Mouse (Mus musculus): ENCODE data around the gene Canx. TPM values are rescaled to one million over a fixed set of nuclear protein-coding genes. Genes with fewer than 3 reads are reported as not detected.
A peak's percentile ranks its signal among the peaks of the same experiment; 100 is the strongest.

Canx gene
- polyA plus RNA-seq, 1 experiment from 2014 or later: 237 TPM

DNA sequence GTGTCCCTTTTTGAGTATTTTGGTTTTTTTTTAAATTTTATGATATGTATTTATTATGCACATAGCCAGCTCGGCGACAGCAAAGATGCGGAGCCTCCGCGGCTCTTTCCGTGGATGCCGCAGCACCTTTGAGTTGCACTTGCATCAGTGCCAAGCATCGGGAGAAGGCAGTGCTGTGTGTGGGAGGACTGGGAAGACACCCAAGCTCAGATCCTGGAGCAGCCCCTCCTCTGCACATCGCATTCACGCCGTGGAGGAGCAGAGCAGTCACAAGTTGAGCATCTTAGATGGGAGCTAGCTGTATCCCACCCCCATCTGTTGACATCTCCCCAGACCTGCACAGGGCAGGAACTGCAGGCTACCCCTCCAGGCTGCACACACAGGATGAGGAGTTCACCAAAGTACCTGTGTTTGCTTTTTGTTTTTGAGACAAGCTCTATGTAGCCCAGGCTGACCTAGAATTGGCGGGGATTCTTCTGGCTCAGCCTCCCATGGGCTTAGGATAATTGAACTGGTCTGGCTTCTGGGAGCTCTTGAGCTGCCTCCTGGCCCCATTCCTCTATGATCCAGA, 71.4 kb downstream of the Canx start:
- no peak for DNase-seq (ENCODE audit: low spot score, missing footprints)
- H3K27ac ChIP-seq (ENCODE audit: low read depth, low read length): no peak overlapping the region
- no peak overlapping the region for H3K9ac ChIP-seq (ENCODE audit: low read length)
- no peaks in the 10 kb centered on the region for H3K4me1 ChIP-seq (ENCODE audit: control insufficient read depth, insufficient read depth, low read length)
- ATAC-seq (ENCODE audit: low FRiP score): no peak
- no peak overlapping the region for H3K4me2 ChIP-seq
- WGBS: 87% methylated on average over 12 of the region's 12 CpGs
- H3K4me3 ChIP-seq (ENCODE audit: low read depth, low read length): no peak overlapping the region
- no peaks in the 10 kb centered on the region for H3K27me3 ChIP-seq (ENCODE audit: control insufficient read depth, insufficient read depth, low read length)
- H3K36me3 ChIP-seq (ENCODE audit: control insufficient read depth, insufficient read depth, low read length): peaks cover 8% of the 10 kb centered on the region
- no peaks in the 10 kb centered on the region for H3K9me3 ChIP-seq (ENCODE audit: control insufficient read depth, low read length)

DNA sequence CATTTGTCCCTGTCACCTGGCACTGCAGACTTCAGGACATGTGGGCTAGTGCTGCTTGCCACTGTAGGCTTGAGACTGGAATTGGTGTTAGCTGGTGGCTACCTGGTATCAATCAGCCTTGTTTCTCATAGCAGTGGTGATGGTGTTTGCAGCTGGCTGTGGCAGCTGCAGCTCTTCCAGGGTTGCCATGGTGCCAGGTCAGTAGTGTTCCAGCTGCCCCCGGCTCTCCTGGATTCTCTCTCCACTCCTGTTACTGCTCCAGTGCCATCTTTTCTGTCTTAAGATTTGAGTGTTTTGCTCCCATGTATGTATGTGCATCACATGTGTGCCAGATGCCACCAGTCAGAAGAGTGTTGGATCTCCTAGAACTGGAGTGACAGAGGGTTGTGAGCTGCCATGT, 72.1 kb downstream of the Canx start:
- no peaks in the 10 kb centered on the region for H3K27me3 ChIP-seq (ENCODE audit: control insufficient read depth, insufficient read depth, low read length)
- ATAC-seq (ENCODE audit: low FRiP score) (no peak), DNase-seq (ENCODE audit: low spot score, missing footprints) (no peak)
- H3K4me2 ChIP-seq: no peak overlapping the region
- H3K9me3 ChIP-seq (ENCODE audit: control insufficient read depth, low read length): no peaks in the 10 kb centered on the region
- no peak overlapping the region for H3K4me3 ChIP-seq (ENCODE audit: low read depth, low read length)
- no peak overlapping the region for H3K9ac ChIP-seq (ENCODE audit: low read length)
- no peak overlapping the region for H3K27ac ChIP-seq (ENCODE audit: low read depth, low read length)
- WGBS: 84% methylated on average over 1 of the region's 1 CpGs
- peaks cover 7% of the 10 kb centered on the region for H3K36me3 ChIP-seq (ENCODE audit: control insufficient read depth, insufficient read depth, low read length)
- H3K4me1 ChIP-seq (ENCODE audit: control insufficient read depth, insufficient read depth, low read length): no peaks in the 10 kb centered on the region

- ATAC-seq (ENCODE audit: low FRiP score): no peak
Measured at GRCm38 (mm10) chr11:50252684-50253265, 72.7 kb downstream of the Canx start.

DNA sequence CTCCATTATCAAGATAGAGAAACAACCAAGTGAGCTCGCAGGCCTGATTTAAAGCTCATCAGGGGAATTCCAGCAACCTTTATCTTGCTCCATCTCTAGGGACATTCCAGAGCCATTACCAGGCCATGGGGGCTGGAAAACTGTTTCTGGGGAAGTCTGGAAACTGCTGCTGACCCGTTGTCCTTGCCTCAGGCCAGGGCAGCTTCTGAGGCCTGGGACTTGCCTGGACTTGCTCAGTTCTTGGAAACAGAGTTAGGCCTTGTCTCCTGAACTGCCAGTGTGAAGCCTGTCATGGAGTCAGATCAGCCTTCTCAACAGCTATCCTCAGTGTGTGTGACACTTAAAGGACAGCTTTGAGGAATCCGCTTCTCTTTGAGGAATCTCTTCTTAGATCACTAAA, 73.3 kb downstream of the Canx start:
- no peak for DNase-seq (ENCODE audit: low spot score, missing footprints)
- WGBS: 71% methylated on average over 3 of the region's 3 CpGs
- no peak overlapping the region for H3K27ac ChIP-seq (ENCODE audit: low read depth, low read length)

More at GRCm38 (mm10) chr11:50252684-50253265, 72.7 kb downstream of the Canx start:
- no peak overlapping the region for H3K4me3 ChIP-seq (ENCODE audit: low read depth, low read length)
- DNase-seq (ENCODE audit: low spot score, missing footprints): no peak
- H3K9me3 ChIP-seq (ENCODE audit: control insufficient read depth, low read length): no peaks in the 10 kb centered on the region
- WGBS: 83% methylated on average over 11 of the region's 11 CpGs
- no peaks in the 10 kb centered on the region for H3K4me1 ChIP-seq (ENCODE audit: control insufficient read depth, insufficient read depth, low read length)
- H3K27ac ChIP-seq (ENCODE audit: low read depth, low read length): no peak overlapping the region
- H3K4me2 ChIP-seq: no peak overlapping the region
- no peak overlapping the region for H3K9ac ChIP-seq (ENCODE audit: low read length)
- no peaks in the 10 kb centered on the region for H3K27me3 ChIP-seq (ENCODE audit: control insufficient read depth, insufficient read depth, low read length)
- H3K36me3 ChIP-seq (ENCODE audit: control insufficient read depth, insufficient read depth, low read length): peaks cover 5% of the 10 kb centered on the region

DNA sequence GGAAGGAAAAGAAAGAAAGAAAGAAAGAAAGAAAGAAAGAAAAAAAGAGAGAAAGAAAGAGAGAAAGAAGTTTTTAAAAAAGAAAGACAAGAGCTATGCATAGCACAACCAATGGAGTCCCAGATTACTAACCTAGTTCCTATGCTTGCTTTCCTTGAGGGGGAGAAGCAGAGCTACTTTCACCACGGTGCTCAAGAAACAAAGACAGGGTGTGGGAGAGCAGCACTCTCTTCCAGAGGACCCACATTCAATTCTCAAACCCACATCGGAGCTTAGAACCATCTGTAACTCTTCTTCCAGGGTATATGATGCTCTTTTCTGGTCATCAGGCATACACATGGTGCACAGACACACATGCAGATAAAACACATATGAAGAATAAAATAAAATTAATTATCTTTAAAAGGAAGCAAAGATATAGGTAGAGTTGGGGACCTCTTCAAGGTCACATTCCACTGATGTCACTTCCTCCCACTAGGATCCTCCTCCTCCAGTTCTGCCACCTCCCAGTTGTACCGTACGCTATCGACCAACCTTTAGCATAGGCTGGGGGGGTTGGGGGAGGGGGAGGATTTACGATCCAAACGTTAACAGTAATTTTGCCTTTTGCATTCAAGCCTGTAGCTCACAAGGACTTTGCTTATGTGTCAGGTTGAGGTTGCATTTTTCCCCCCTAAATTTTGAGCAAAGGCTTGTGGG, 76.9 kb downstream of the Canx start:
- Histone ChIP-seq H3K36me3 (ENCODE audit: control insufficient read depth, insufficient read depth, low read length) (no peaks in the 10 kb centered on the region), H3K4me3 (ENCODE audit: low read depth, low read length) (no peak overlapping the region), H3K9me3 (ENCODE audit: control insufficient read depth, low read length) (no peaks in the 10 kb centered on the region), H3K27ac (ENCODE audit: low read depth, low read length) (no peak overlapping the region), H3K9ac (ENCODE audit: low read length) (no peak overlapping the region), H3K4me1 (ENCODE audit: control insufficient read depth, insufficient read depth, low read length) (no peaks in the 10 kb centered on the region), H3K27me3 (ENCODE audit: control insufficient read depth, insufficient read depth, low read length) (no peaks in the 10 kb centered on the region), H3K4me2 (no peak overlapping the region)
- DNase-seq (ENCODE audit: low spot score, missing footprints): no peak
- no peak for ATAC-seq (ENCODE audit: low FRiP score)
- WGBS: 88% methylated on average over 7 of the region's 7 CpGs

More for the DNA sequence above, 73.3 kb downstream of the Canx start:
- no peak overlapping the region for H3K4me2 ChIP-seq
- H3K9me3 ChIP-seq (ENCODE audit: control insufficient read depth, low read length): no peaks in the 10 kb centered on the region
- H3K4me3 ChIP-seq (ENCODE audit: low read depth, low read length): no peak overlapping the region
- no peaks in the 10 kb centered on the region for H3K27me3 ChIP-seq (ENCODE audit: control insufficient read depth, insufficient read depth, low read length)
- H3K4me1 ChIP-seq (ENCODE audit: control insufficient read depth, insufficient read depth, low read length): no peaks in the 10 kb centered on the region
- ATAC-seq (ENCODE audit: low FRiP score): no peak
- no peak overlapping the region for H3K9ac ChIP-seq (ENCODE audit: low read length)
- 0 out of 2 replicates have a peak, but pooled peaks cover 4% of the 10 kb centered on the region for H3K36me3 ChIP-seq (ENCODE audit: control insufficient read depth, insufficient read depth, low read length)

GRCm38 (mm10) chr11:50245269-50245668, 80.2 kb downstream of the Canx start:
- no peak for DNase-seq (ENCODE audit: low spot score, missing footprints)
- no peaks in the 10 kb centered on the region for H3K36me3 ChIP-seq (ENCODE audit: control insufficient read depth, insufficient read depth, low read length)
- no peaks in the 10 kb centered on the region for H3K27me3 ChIP-seq (ENCODE audit: control insufficient read depth, insufficient read depth, low read length)
- H3K27ac ChIP-seq (ENCODE audit: low read depth, low read length): no peak overlapping the region
- no peak for ATAC-seq (ENCODE audit: low FRiP score)
- 70% methylated on average over 5 of the region's 5 CpGs for WGBS
- H3K9me3 ChIP-seq (ENCODE audit: control insufficient read depth, low read length): no peaks in the 10 kb centered on the region
- H3K4me3 ChIP-seq (ENCODE audit: low read depth, low read length): no peak overlapping the region
- H3K4me1 ChIP-seq (ENCODE audit: control insufficient read depth, insufficient read depth, low read length): no peaks in the 10 kb centered on the region
- no peak overlapping the region for H3K4me2 ChIP-seq
- no peak overlapping the region for H3K9ac ChIP-seq (ENCODE audit: low read length)

MicroRNAs within 50 kb of the gene (microRNA counts, 519-probe panel; counts per million panel counts)
- 4,323 counts per million, percentile 37 among the panel's probes with 10 or more counts for microRNA mmu-miR-804

Small RNAs within 50 kb of the gene (microRNA-seq; reads per million reads assigned to microRNA genes)
- gene Mir804: not detected

Other genes with a start within 250 kb of the Canx start
- gene Tbc1d9b, start 194.3 kb downstream of the Canx start, polyA plus RNA-seq (2014; fragmentation: Nextera tagmentation; extraction: Ambion mirVana): 27.6 and 30.0 TPM in 2 replicates
- gene Mrnip, start 151.2 kb downstream of the Canx start, polyA plus RNA-seq (2014; fragmentation: Nextera tagmentation; extraction: Ambion mirVana): 20.0 and 22.8 TPM in 2 replicates
- 144 and 156 TPM in 2 replicates for gene Sqstm1, start 114.8 kb downstream of the Canx start, polyA plus RNA-seq (2014; fragmentation: Nextera tagmentation; extraction: Ambion mirVana)
- 13.4 and 18.7 TPM in 2 replicates for gene Mgat4b, start 114.8 kb downstream of the Canx start, polyA plus RNA-seq (2014; fragmentation: Nextera tagmentation; extraction: Ambion mirVana)
- gene Ltc4s, start 87.1 kb downstream of the Canx start, polyA plus RNA-seq (2014; fragmentation: Nextera tagmentation; extraction: Ambion mirVana): 0.59 and 0.92 TPM in 2 replicates
- 9.5 and 10.7 TPM in 2 replicates for gene Maml1, start 33.4 kb downstream of the Canx start, polyA plus RNA-seq (2014; fragmentation: Nextera tagmentation; extraction: Ambion mirVana)
- not detected in 2 replicates for gene Cby3, start 28.8 kb upstream of the Canx start, polyA plus RNA-seq (2014; fragmentation: Nextera tagmentation; extraction: Ambion mirVana)
- 848 and 902 TPM in 2 replicates for gene Hnrnph1, start 51.3 kb upstream of the Canx start, polyA plus RNA-seq (2014; fragmentation: Nextera tagmentation; extraction: Ambion mirVana)
- gene Rufy1, start 105.5 kb upstream of the Canx start, polyA plus RNA-seq (2014; fragmentation: Nextera tagmentation; extraction: Ambion mirVana): 24.7 and 27.3 TPM in 2 replicates